Mouse (Mus musculus): ENCODE results near the gene Stag1.

Gene Stag1

GRCm38 (mm10) chr9:100597546-100597945 lies at the start of gene Stag1:
Stag1 (plus strand) TSS chr9:100597798.
- no peak for DNase-seq (ENCODE audit: low read depth, low spot score)

GRCm38 (mm10) chr9:100548313-100548712 lies 49.3 kb upstream of the Stag1 start:
- DNase-seq (ENCODE audit: low read depth, low spot score): no peak

GRCm38 (mm10) chr9:100555686-100556085 lies 41.9 kb upstream of the Stag1 start:
- DNase-seq (ENCODE audit: low read depth, low spot score): no peak

GRCm38 (mm10) chr9:100558023-100558573 lies 39.5 kb upstream of the Stag1 start:
- DNase-seq (ENCODE audit: low read depth, low spot score): no peak

GRCm38 (mm10) chr9:100558991-100559390 lies 38.6 kb upstream of the Stag1 start:
- no peak for DNase-seq (ENCODE audit: low read depth, low spot score)

GRCm38 (mm10) chr9:100560251-100560890 lies 37.2 kb upstream of the Stag1 start:
- DNase-seq (ENCODE audit: low read depth, low spot score): no peak

GRCm38 (mm10) chr9:100569798-100570625 lies 27.6 kb upstream of the Stag1 start:
- no peak for DNase-seq (ENCODE audit: low read depth, low spot score)

- no peak for DNase-seq (ENCODE audit: low read depth, low spot score)
These were observed 26.9 kb upstream of the Stag1 start, which contains the start of gene Slc35g2 for GRCm38 (mm10) chr9:100570626-100571233. Slc35g2 (minus strand) TSS chr9:100571090.

GRCm38 (mm10) chr9:100571511-100571910 lies 26.1 kb upstream of the Stag1 start:
- DNase-seq (ENCODE audit: low read depth, low spot score): no peak

GRCm38 (mm10) chr9:100573300-100573699 lies 24.3 kb upstream of the Stag1 start:
- DNase-seq (ENCODE audit: low read depth, low spot score): no peak

GRCm38 (mm10) chr9:100573942-100574341 lies 23.7 kb upstream of the Stag1 start:
- no peak for DNase-seq (ENCODE audit: low read depth, low spot score)

- DNase-seq (ENCODE audit: low read depth, low spot score): no peak
These were observed 17.3 kb upstream of the Stag1 start for GRCm38 (mm10) chr9:100580196-100580740.

- DNase-seq (ENCODE audit: low read depth, low spot score): no peak
These were observed 15.8 kb upstream of the Stag1 start for GRCm38 (mm10) chr9:100581543-100582492.

GRCm38 (mm10) chr9:100582883-100583575 lies 14.6 kb upstream of the Stag1 start:
- DNase-seq (ENCODE audit: low read depth, low spot score): no peak

- DNase-seq (ENCODE audit: low read depth, low spot score): no peak
These were observed 13.6 kb upstream of the Stag1 start for GRCm38 (mm10) chr9:100584031-100584430.

GRCm38 (mm10) chr9:100590462-100590861 lies 7.1 kb upstream of the Stag1 start:
- no peak for DNase-seq (ENCODE audit: low read depth, low spot score)

- no peak for DNase-seq (ENCODE audit: low read depth, low spot score)
These were observed 1.3 kb upstream of the Stag1 start for GRCm38 (mm10) chr9:100596317-100596716.

GRCm38 (mm10) chr9:100599761-100600328 lies 2.2 kb downstream of the Stag1 start:
- DNase-seq (ENCODE audit: low read depth, low spot score): no peak

- no peak for DNase-seq (ENCODE audit: low read depth, low spot score)
These were observed 4.5 kb downstream of the Stag1 start for GRCm38 (mm10) chr9:100602130-100602529.

- DNase-seq (ENCODE audit: low read depth, low spot score): no peak
These were observed 5.6 kb downstream of the Stag1 start for GRCm38 (mm10) chr9:100603156-100603555.

All from WW6 (cell line).